Mouse (Mus musculus): ENCODE measurements around the gene Gm43518. TPM values are rescaled to one million over a fixed set of nuclear protein-coding genes. Genes with fewer than 3 reads are reported as not detected.

The Gm43518 gene
- total RNA-seq, 2 experiments from 2014 or later, result 0.89 to 1.1 TPM

DNA sequence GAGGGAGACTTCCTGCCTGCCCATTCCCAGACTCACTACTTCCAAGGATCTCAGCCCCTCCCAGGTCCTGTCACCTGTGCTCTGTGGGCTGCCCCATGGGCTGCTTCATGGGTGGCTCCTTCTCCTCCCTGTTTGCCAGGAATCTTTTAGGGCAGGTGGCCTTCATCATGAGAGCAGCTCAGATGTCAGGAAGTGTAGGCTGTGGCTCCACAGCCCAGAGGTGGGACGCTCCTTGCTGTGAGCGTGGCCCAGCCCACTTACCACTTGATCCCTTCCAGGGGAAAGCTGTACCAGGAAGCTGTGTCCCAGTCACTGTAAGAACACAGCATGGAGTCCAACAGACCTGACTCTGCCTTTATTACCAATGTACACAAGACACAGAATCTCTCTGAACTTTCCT lies 59.7 kb downstream of the Gm43518 start:
- TF ChIP-seq CTCF (IDR thresholded peaks at IDR 0.05), result no peak
- peak; percentile 14 for DNase-seq
- no peak overlapping the region for H3K27ac ChIP-seq
- intact Hi-C loops (cut with DNase I), result no loop called here
- no peak overlapping the region for H3K4me3 ChIP-seq

DNA sequence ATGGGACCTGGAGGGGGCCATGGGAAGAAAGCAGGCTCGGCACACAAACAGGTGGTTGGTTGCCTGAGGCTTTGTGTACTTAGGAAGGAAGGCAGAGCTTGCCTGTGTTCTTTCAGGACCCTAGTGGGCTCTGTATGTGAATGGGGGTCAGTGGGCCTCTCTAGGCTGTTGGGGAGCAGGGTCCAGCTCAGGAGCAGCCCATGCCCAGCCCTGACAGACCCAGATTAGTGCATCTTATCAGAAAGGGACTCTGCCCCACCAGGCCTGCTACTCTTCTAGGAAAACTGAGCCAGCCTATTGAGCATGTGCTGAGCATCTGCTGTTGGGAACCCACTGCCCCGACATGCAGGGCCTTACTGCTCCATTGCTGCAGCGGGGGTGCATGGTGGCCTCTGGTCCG lies 60.3 kb downstream of the Gm43518 start:
- peak; percentile 10 for DNase-seq
- TF ChIP-seq CTCF (IDR thresholded peaks at IDR 0.05), result no peak
- Histone ChIP-seq H3K27ac (no peak overlapping the region), H3K4me3 (no peak overlapping the region)
- intact Hi-C loops (cut with DNase I), result no loop called here

Other genes with a start within 250 kb of the Gm43518 start
- 100 to 1,000 TPM; 286 to 331 TPM for gene Clip1, start 242.8 kb upstream of the Gm43518 start, total RNA-seq (2021)
- gene Zcchc8, start 206.3 kb upstream of the Gm43518 start, total RNA-seq (2021), result 10 to 100 TPM; 17.1 to 22.0 TPM
- 10 to 100 TPM; 39.4 to 41.2 TPM for gene Rsrc2, start 178.0 kb upstream of the Gm43518 start, total RNA-seq (2021)
- gene Kntc1, start 177.7 kb upstream of the Gm43518 start, total RNA-seq (2021), result not detected
- gene Hcar2, start 61.9 kb upstream of the Gm43518 start, total RNA-seq (2021), result not detected
- under 1 TPM; 0.08 to 0.17 TPM for gene Hcar1, start 47.4 kb upstream of the Gm43518 start, total RNA-seq (2021)
- gene Denr, start 20.2 kb upstream of the Gm43518 start, total RNA-seq (2021), result 10 to 100 TPM; 40.1 to 49.3 TPM
- under 1 TPM; 0.66 to 0.73 TPM for gene Ccdc62, start 3.3 kb downstream of the Gm43518 start, total RNA-seq (2021)
- 10 to 100 TPM in 1 of 2 experiments, 1 to 10 TPM in 1; 5.6 to 14.3 TPM for gene Hip1r, start 46.2 kb downstream of the Gm43518 start, total RNA-seq (2021)
- gene Vps37b, start 104.9 kb downstream of the Gm43518 start, total RNA-seq (2021), result 1 to 10 TPM; 4.1 to 6.2 TPM
- gene Abcb9, start 168.4 kb downstream of the Gm43518 start, total RNA-seq (2021), result 10 to 100 TPM in 1 of 2 experiments, 1 to 10 TPM in 1; 7.1 to 11.9 TPM
- gene Ogfod2, start 184.9 kb downstream of the Gm43518 start, total RNA-seq (2021), result 10 to 100 TPM; 11.7 to 12.2 TPM
- gene Arl6ip4, start 188.7 kb downstream of the Gm43518 start, total RNA-seq (2021), result 10 to 100 TPM; 38.3 to 41.2 TPM

All from gastrocnemius, adult 2 months (tissue).